Mouse (Mus musculus): ENCODE results near the gene Grk5. TPM values are rescaled to one million over a fixed set of nuclear protein-coding genes. Genes with fewer than 3 reads are reported as not detected.

Gene Grk5
- polyA plus RNA-seq, 1 experiment from 2014 or later, result 4.0 TPM

- Histone ChIP-seq H3K4me3 (ENCODE audit: inconsistent target) (no peak overlapping the region), H3K36me3 (ENCODE audit: inconsistent target) (no peaks in the 10 kb centered on the region), H3K79me2 (ENCODE audit: inconsistent target) (no peaks in the 10 kb centered on the region), H3K27ac (no peak overlapping the region)
- 93% methylated on average over 3 of the region's 3 CpGs for WGBS (ENCODE audit: missing documents)
Observed at GRCm38 (mm10) chr19:61089001-61089400, 199.5 kb downstream of the Grk5 start.

- Histone ChIP-seq H3K36me3 (ENCODE audit: inconsistent target) (no peaks in the 10 kb centered on the region), H3K4me3 (ENCODE audit: inconsistent target) (no peak overlapping the region), H3K79me2 (ENCODE audit: inconsistent target) (no peaks in the 10 kb centered on the region), H3K27ac (no peak overlapping the region)
- 100% methylated on average over 2 of the region's 4 CpGs for WGBS (ENCODE audit: missing documents)
Observed at GRCm38 (mm10) chr19:61090541-61090940, 201.0 kb downstream of the Grk5 start.

GRCm38 (mm10) chr19:61096776-61097175 is 207.2 kb downstream of the Grk5 start:
- 100% methylated on average over 2 of the region's 2 CpGs for WGBS (ENCODE audit: missing documents)
- Histone ChIP-seq H3K79me2 (ENCODE audit: inconsistent target) (no peaks in the 10 kb centered on the region), H3K4me3 (ENCODE audit: inconsistent target) (no peak overlapping the region), H3K36me3 (ENCODE audit: inconsistent target) (no peaks in the 10 kb centered on the region), H3K27ac (no peak overlapping the region)

- H3K79me2 ChIP-seq (ENCODE audit: inconsistent target), result no peaks in the 10 kb centered on the region
- H3K36me3 ChIP-seq (ENCODE audit: inconsistent target), result no peaks in the 10 kb centered on the region
- whole genome bisulfite sequencing (ENCODE audit: missing documents), result 21% methylated on average over 4 of the region's 4 CpGs
- H3K4me3 ChIP-seq (ENCODE audit: inconsistent target), result no peak overlapping the region
- no peak overlapping the region for H3K27ac ChIP-seq
Observed at GRCm38 (mm10) chr19:61097764-61098163, 208.2 kb downstream of the Grk5 start.

- Histone ChIP-seq H3K4me3 (ENCODE audit: inconsistent target) (no peak overlapping the region), H3K79me2 (ENCODE audit: inconsistent target) (no peaks in the 10 kb centered on the region), H3K36me3 (ENCODE audit: inconsistent target) (no peaks in the 10 kb centered on the region), H3K27ac (no peak overlapping the region)
- WGBS (ENCODE audit: missing documents), result 68% methylated on average over 2 of the region's 2 CpGs
Observed at GRCm38 (mm10) chr19:61110184-61110583, 220.6 kb downstream of the Grk5 start.

GRCm38 (mm10) chr19:61131096-61131495 is 241.5 kb downstream of the Grk5 start:
- H3K36me3 ChIP-seq (ENCODE audit: inconsistent target), result peaks cover 6% of the 10 kb centered on the region; the same call in 1 of the 2 replicates
- H3K27ac ChIP-seq, result no peak overlapping the region
- no peak overlapping the region for H3K4me3 ChIP-seq (ENCODE audit: inconsistent target)
- peaks cover 60% of the 10 kb centered on the region for H3K79me2 ChIP-seq (ENCODE audit: inconsistent target)
- WGBS (ENCODE audit: missing documents), result 96% methylated on average over 8 of the region's 10 CpGs

- Histone ChIP-seq H3K79me2 (ENCODE audit: inconsistent target) (peaks cover 62% of the 10 kb centered on the region), H3K27ac (no peak overlapping the region), H3K36me3 (ENCODE audit: inconsistent target) (no peaks in the 10 kb centered on the region), H3K4me3 (ENCODE audit: inconsistent target) (no peak overlapping the region)
Observed at GRCm38 (mm10) chr19:61138655-61139054, 249.1 kb downstream of the Grk5 start.

- H3K36me3 ChIP-seq (ENCODE audit: inconsistent target), result no peaks in the 10 kb centered on the region
- H3K4me3 ChIP-seq (ENCODE audit: inconsistent target), result peak within 1 kb of the TSS; percentile 99
- peak within 1 kb of the TSS; percentile 69 for H3K27ac ChIP-seq
- peaks cover 49% of the 10 kb centered on the region for H3K79me2 ChIP-seq (ENCODE audit: inconsistent target)
- 0% methylated on average over 18 of the region's 18 CpGs for WGBS (ENCODE audit: missing documents)
Observed at GRCm38 (mm10) chr19:61140342-61141206, 251.0 kb downstream of the Grk5 start, which contains the start of gene Zfp950. TSS of gene Zfp950 (minus strand) at chr19:61140840.

- Histone ChIP-seq H3K79me2 (ENCODE audit: inconsistent target) (peaks cover 42% of the 10 kb centered on the region), H3K36me3 (ENCODE audit: inconsistent target) (no peaks in the 10 kb centered on the region), H3K27ac (peak overlapping the region; percentile 69), H3K4me3 (ENCODE audit: inconsistent target) (peak overlapping the region; percentile 99)
- 44% methylated on average over 4 of the region's 4 CpGs for WGBS (ENCODE audit: missing documents)
Observed at GRCm38 (mm10) chr19:61141299-61141698, 251.8 kb downstream of the Grk5 start.

Other genes with a start within 250 kb of the Grk5 start
- 0.25 to 8.6 TPM (median 0.67 TPM) in 3 replicates for gene Nanos1, start 133.8 kb upstream of the Grk5 start, polyA plus RNA-seq (2018)
- 151 to 321 TPM (median 247 TPM) in 3 replicates for gene Eif3a, start 99.1 kb upstream of the Grk5 start, polyA plus RNA-seq (2018)
- 32.6 to 59.1 TPM (median 48.3 TPM) in 3 replicates for gene Fam45a, start 78.2 kb upstream of the Grk5 start, polyA plus RNA-seq (2018)
- 1.7 to 2.2 TPM (median 2.1 TPM) in 3 replicates for gene Sfxn4, start 28.3 kb upstream of the Grk5 start, polyA plus RNA-seq (2018)
- gene Prdx3, start 15.2 kb upstream of the Grk5 start, polyA plus RNA-seq (2018), result 45.1 to 93.5 TPM (median 65.5 TPM) in 3 replicates